Comparison of ENCODE assay signal across 8 mouse cellular contexts in genomic region chr9:35423265-35423664, GRCm38 (mm10). TPM values are rescaled to one million over a fixed set of nuclear protein-coding genes. Genes with fewer than 3 reads are reported as not detected.
DNase-seq lines count a peak whose midpoint lies in the region; ATAC-seq lines count a peak whose summit lies in the region.

No protein-coding gene starts in this region.

- peak overlapping the region; percentile 91; the same call in 1 of the 2 replicates for H3K4me3 ChIP-seq in kidney, embryonic 14.5 days (ENCODE audit: low read length)
- peak overlapping the region; percentile 89 for H3K4me3 ChIP-seq in intestine, embryonic 14.5 days (ENCODE audit: low read depth, low read length)

- ATAC-seq in kidney, embryonic 14.5 days (ENCODE audit: low FRiP score, low TSS enrichment): no peak
- ATAC-seq in intestine, embryonic 14.5 days (replicated peaks; ENCODE audit: low FRiP score, low TSS enrichment, low read depth): no peak

- intact Hi-C loops in left cerebral cortex, postnatal 36 days (cut with DNase I): loop anchor here (5.0 kb wide), 4 partner anchors 64 to 156 kb away; partner anchors contain the start of genes Fam118b and Rpusd4
- intact Hi-C loops in gastrocnemius, postnatal 14 days (cut with DNase I; ENCODE audit: low total_unique reads): loop anchor here (10.0 kb wide), 1 partner anchor 138 kb away; no protein-coding TSS in a partner anchor

- no peak overlapping the region for H3K27ac ChIP-seq in kidney, embryonic 14.5 days (ENCODE audit: low read depth, low read length)
- no peak overlapping the region for H3K27ac ChIP-seq in intestine, embryonic 14.5 days (ENCODE audit: low read depth)

- H3K9me3 ChIP-seq in kidney, embryonic 14.5 days (ENCODE audit: control insufficient read depth, low read length): no peaks in the 10 kb centered on the region
- H3K9me3 ChIP-seq in intestine, embryonic 14.5 days (ENCODE audit: control insufficient read depth, low read length): no peaks in the 10 kb centered on the region

- DNase-seq in kidney, postnatal 10 days: no peak
- DNase-seq in embryo, embryonic 11 days: peak; percentile 54
- DNase-seq in intestine, embryonic 14.5 days (ENCODE audit: low spot score): no peak
- DNase-seq in splenic B cell, adult 2 months (ENCODE audit: low read depth, low spot score): peak; percentile 22
- no peak for DNase-seq in left cerebral cortex, postnatal 36 days (ENCODE audit: low spot score in 2 of 2)
- DNase-seq in gastrocnemius, postnatal 14 days: no peak
- DNase-seq in layer of hippocampus, adult 9-10 months (ENCODE audit: low spot score): no peak

- 0 out of 2 replicates have a peak overlapping the region, but pooled peaks have one; percentile 2 for H3K9ac ChIP-seq in kidney, embryonic 14.5 days (ENCODE audit: low read depth, low read length)
- H3K9ac ChIP-seq in intestine, embryonic 14.5 days (ENCODE audit: low read length): 0 out of 2 replicates have a peak overlapping the region, but pooled peaks have one; percentile 1

- WGBS in kidney, embryonic 14.5 days: 36% methylated on average over 4 of the region's 4 CpGs
- WGBS in intestine, embryonic 14.5 days: 27% methylated on average over 4 of the region's 4 CpGs

- peak overlapping the region; percentile 69 for H3K4me2 ChIP-seq in kidney, embryonic 14.5 days (replicated peaks; ENCODE audit: low read depth, low read length)
- peak overlapping the region; percentile 65 for H3K4me2 ChIP-seq in intestine, embryonic 14.5 days (ENCODE audit: low read length)

- H3K36me3 ChIP-seq in kidney, embryonic 14.5 days (ENCODE audit: control insufficient read depth, insufficient read depth, low read length): no peaks in the 10 kb centered on the region
- H3K36me3 ChIP-seq in intestine, embryonic 14.5 days (ENCODE audit: control insufficient read depth, insufficient read depth, low read length): no peaks in the 10 kb centered on the region
- no peaks in the 10 kb centered on the region for H3K36me3 ChIP-seq in splenic B cell, adult 2 months (ENCODE audit: control insufficient read depth, insufficient read depth, low read length, poor library complexity, severe bottlenecking)

- H3K27me3 ChIP-seq in kidney, embryonic 14.5 days (ENCODE audit: control insufficient read depth, insufficient read depth, low read length): no peaks in the 10 kb centered on the region
- H3K27me3 ChIP-seq in intestine, embryonic 14.5 days (replicated peaks; ENCODE audit: control insufficient read depth, insufficient read depth, low read length): no peaks in the 10 kb centered on the region
- H3K27me3 ChIP-seq in splenic B cell, adult 2 months (ENCODE audit: control insufficient read depth, insufficient read depth, low read length, poor library complexity, severe bottlenecking): no peaks in the 10 kb centered on the region

- peaks cover 31% of the 10 kb centered on the region for H3K4me1 ChIP-seq in kidney, embryonic 14.5 days (ENCODE audit: control insufficient read depth, insufficient read depth, low read length)
- H3K4me1 ChIP-seq in intestine, embryonic 14.5 days (replicated peaks; ENCODE audit: control insufficient read depth, insufficient read depth, low read length): peaks cover 32% of the 10 kb centered on the region

RNA-seq across cellular contexts. Expression of gene Cdon, which starts 2.3 kb away (rescaled TPM):
- 3.6 and 6.2 TPM in 2 replicates for polyA plus RNA-seq in kidney, embryonic 14.5 days (2014; fragmentation: Nextera tagmentation; extraction: Ambion mirVana)
- 9.3 and 11.5 TPM in 2 replicates for polyA plus RNA-seq in intestine, embryonic 14.5 days (2014; fragmentation: Nextera tagmentation; extraction: Ambion mirVana)
- total RNA-seq in left cerebral cortex, postnatal 36 days (2021): 1 to 10 TPM; 8.0 to 9.1 TPM
- total RNA-seq in gastrocnemius, postnatal 14 days (2021): 10 to 100 TPM; 17.7 to 21.7 TPM

Comparison
In these comparisons a context has a peak if more than half of its experiments do, and no peak if none do; other contexts are left out.
1. DNase-seq: peak in embryo, embryonic 11 days (single experiment) and splenic B cell, adult 2 months (single experiment); none in kidney, postnatal 10 days (single experiment), intestine, embryonic 14.5 days (single experiment), left cerebral cortex, postnatal 36 days (0 of 2), gastrocnemius, postnatal 14 days (single experiment) and layer of hippocampus, adult 9-10 months (single experiment).